Mouse (Mus musculus): ENCODE measurements around the gene Ptgdr2. TPM values are rescaled to one million over a fixed set of nuclear protein-coding genes. Genes with fewer than 3 reads are reported as not detected.

Gene Ptgdr2
- total RNA-seq, 2 experiments from 2014 or later, result 0.25 TPM; not detected in 1

GRCm38 (mm10) chr19:10968578-10968977 lies 31.6 kb downstream of the Ptgdr2 start:
- no peak overlapping the region for H3K4me3 ChIP-seq
- TF ChIP-seq CTCF (conservative IDR thresholded peaks at IDR 0.05), result no peak
- H3K27ac ChIP-seq, result no peak overlapping the region
- DNase-seq (ENCODE audit: low spot score in 2 of 2), result no peak

GRCm38 (mm10) chr19:10970457-10970856 lies 33.5 kb downstream of the Ptgdr2 start:
- TF ChIP-seq CTCF (conservative IDR thresholded peaks at IDR 0.05), result no peak
- no peak overlapping the region for H3K27ac ChIP-seq
- DNase-seq (ENCODE audit: low spot score in 2 of 2), result no peak
- no peak overlapping the region for H3K4me3 ChIP-seq

GRCm38 (mm10) chr19:10972660-10973059 lies 35.7 kb downstream of the Ptgdr2 start:
- Histone ChIP-seq H3K27ac (no peak overlapping the region), H3K4me3 (no peak overlapping the region)
- TF ChIP-seq CTCF (conservative IDR thresholded peaks at IDR 0.05), result no peak
- no peak for DNase-seq (ENCODE audit: low spot score in 2 of 2)

- no peak overlapping the region for H3K4me3 ChIP-seq
- H3K27ac ChIP-seq, result no peak overlapping the region
- no peak for DNase-seq (ENCODE audit: low spot score in 2 of 2)
- no peak for TF ChIP-seq CTCF (conservative IDR thresholded peaks at IDR 0.05)
Observed at GRCm38 (mm10) chr19:10973187-10973586, 36.2 kb downstream of the Ptgdr2 start.

GRCm38 (mm10) chr19:10974238-10974865 lies 37.4 kb downstream of the Ptgdr2 start, which contains the start of gene Ms4a10:
Ms4a10 (minus strand) TSS chr19:10974670.
- no peak within 1 kb of the TSS for H3K27ac ChIP-seq
- DNase-seq (ENCODE audit: low spot score in 2 of 2), result no peak
- no peak for TF ChIP-seq CTCF (conservative IDR thresholded peaks at IDR 0.05)
- no peak within 1 kb of the TSS for H3K4me3 ChIP-seq

GRCm38 (mm10) chr19:10975187-10975586 lies 38.2 kb downstream of the Ptgdr2 start:
- TF ChIP-seq CTCF (conservative IDR thresholded peaks at IDR 0.05), result no peak
- H3K27ac ChIP-seq, result no peak overlapping the region
- no peak for DNase-seq (ENCODE audit: low spot score in 2 of 2)
- no peak overlapping the region for H3K4me3 ChIP-seq

GRCm38 (mm10) chr19:10976318-10976717 lies 39.4 kb downstream of the Ptgdr2 start:
- no peak overlapping the region for H3K4me3 ChIP-seq
- H3K27ac ChIP-seq, result no peak overlapping the region
- peak; percentile 69 for TF ChIP-seq CTCF (conservative IDR thresholded peaks at IDR 0.05)
- no peak for DNase-seq (ENCODE audit: low spot score in 2 of 2)

DNA sequence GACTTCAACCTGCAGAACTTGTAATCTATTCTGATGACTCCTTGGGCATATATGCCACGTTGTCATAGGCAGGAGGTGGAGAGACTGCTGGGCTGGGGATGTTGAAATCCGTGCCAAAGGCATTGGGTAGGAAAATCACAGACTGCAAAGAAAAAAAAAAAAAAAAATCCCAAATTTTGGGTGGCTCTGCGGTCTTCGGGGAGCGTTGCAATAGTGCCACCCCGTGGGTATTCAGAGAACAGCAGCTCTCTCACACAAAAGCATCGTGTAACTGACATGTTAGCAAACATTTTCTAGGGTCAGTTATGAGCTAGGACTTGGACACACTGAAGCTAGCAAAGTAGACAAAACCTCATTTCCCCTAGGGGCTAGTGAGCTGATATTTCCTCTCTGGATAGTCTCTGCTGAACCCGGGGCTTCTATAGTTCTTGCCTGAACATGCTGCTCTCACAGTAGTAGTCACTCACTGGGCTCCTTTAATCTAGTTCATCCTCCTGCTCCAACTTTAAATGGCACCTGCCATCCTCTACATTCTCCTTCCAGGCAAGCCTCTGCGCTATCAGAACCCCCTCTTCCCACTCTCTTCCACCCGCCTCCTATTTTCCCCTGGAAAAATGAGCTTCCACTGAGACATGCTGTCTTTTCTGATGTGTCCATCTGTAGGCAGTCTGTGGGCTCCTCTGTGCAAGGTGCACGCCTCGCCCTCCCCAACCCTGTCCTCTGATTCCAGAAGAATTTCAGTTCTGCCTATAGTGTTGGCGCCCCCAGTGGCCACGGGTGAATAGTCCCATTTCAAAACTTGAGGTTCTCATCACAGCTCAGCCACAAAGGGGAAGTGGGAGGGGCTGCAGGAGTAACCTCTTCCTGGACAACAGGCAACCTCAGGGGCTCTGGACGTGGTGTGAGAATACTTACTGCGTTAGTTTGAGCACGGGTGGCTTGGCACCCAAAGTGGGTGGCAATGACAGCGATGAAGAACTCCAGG lies 42.5 kb downstream of the Ptgdr2 start:
- peak; percentile 74 for TF ChIP-seq CTCF (conservative IDR thresholded peaks at IDR 0.05)
- peak; percentile 53 to 76 for DNase-seq (ENCODE audit: low spot score in 2 of 2)
- Histone ChIP-seq H3K4me3 (no peak overlapping the region), H3K27ac (peak overlapping the region; percentile 33; the same call in 1 of the 2 replicates)

DNA sequence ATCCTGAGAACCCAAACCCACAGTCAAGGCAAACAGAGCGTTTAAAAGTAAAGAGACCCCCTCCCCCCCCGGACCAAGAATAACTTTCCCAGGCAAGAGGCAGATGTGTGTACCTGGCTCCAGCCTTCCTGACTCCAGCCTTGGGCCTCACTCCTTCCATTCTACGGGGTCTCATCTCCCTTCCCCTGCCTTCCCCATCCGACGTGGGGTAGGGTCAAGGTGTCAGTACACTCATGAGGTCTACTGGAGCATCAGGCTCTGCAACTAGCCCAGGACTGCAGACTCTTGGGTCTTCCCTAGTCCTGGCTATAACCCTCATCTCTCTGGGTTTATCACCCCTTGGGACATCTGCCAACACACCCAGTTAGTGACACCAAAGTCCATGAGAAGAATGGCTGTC lies 43.2 kb downstream of the Ptgdr2 start:
- H3K4me3 ChIP-seq, result no peak overlapping the region
- TF ChIP-seq CTCF (conservative IDR thresholded peaks at IDR 0.05), result no peak

GRCm38 (mm10) chr19:10983146-10983545 lies 46.2 kb downstream of the Ptgdr2 start:
- no peak for DNase-seq (ENCODE audit: low spot score in 2 of 2)
- Histone ChIP-seq H3K27ac (no peak overlapping the region), H3K4me3 (no peak overlapping the region)
- TF ChIP-seq CTCF (conservative IDR thresholded peaks at IDR 0.05), result peak; percentile 69

More for the DNA sequence above, 43.2 kb downstream of the Ptgdr2 start:
- DNase-seq (ENCODE audit: low spot score in 2 of 2), result no peak
- H3K27ac ChIP-seq, result no peak overlapping the region

- no peak for DNase-seq (ENCODE audit: low spot score in 2 of 2)
- H3K27ac ChIP-seq, result no peak overlapping the region
- H3K4me3 ChIP-seq, result no peak overlapping the region
- peak; percentile 28; the same call in 1 of the 2 replicates for TF ChIP-seq CTCF (conservative IDR thresholded peaks at IDR 0.05)
Observed at GRCm38 (mm10) chr19:10984551-10984950, 47.6 kb downstream of the Ptgdr2 start.

- Histone ChIP-seq H3K27ac (no peak overlapping the region), H3K4me3 (no peak overlapping the region)
- no peak for TF ChIP-seq CTCF (conservative IDR thresholded peaks at IDR 0.05)
- DNase-seq (ENCODE audit: low spot score in 2 of 2), result no peak
Observed at GRCm38 (mm10) chr19:10985889-10986288, 48.9 kb downstream of the Ptgdr2 start.

DNA sequence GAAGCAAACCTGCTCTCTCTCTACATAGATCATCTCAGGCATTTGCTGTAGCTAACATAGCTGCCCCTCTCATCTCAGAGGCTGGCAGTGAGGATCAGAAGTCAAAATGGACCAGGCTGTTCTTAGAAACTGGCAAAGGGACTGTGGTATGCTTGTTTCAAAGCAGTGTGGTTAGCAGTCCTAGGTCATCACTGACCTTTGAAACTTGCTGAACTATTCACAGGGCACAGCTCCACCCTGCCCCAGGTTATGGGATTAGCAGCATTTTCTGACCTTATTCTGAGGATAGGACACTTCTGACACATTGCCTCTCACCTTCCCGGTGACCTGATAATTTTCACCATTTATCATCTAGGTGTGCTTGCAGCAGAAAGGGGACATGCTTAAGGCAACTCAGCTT lies 51.6 kb downstream of the Ptgdr2 start:
- no peak for TF ChIP-seq CTCF (conservative IDR thresholded peaks at IDR 0.05)
- Histone ChIP-seq H3K27ac (no peak overlapping the region), H3K4me3 (no peak overlapping the region)
- no peak for DNase-seq (ENCODE audit: low spot score in 2 of 2)

All from layer of hippocampus, adult 2 months (tissue).